Mouse (Mus musculus): ENCODE data around the gene Mycbp.

GRCm38 (mm10) chr4:123947149-123947548 lies 42.5 kb downstream of the Mycbp start:
- TF ChIP-seq CTCF (IDR thresholded peaks at IDR 0.05; ENCODE audit: low read depth) (no peak), EP300 (optimal IDR thresholded peaks at IDR 0.05) (no peak)
